Mouse (Mus musculus): ENCODE measurements around the gene Dcst2.

Dcst2 gene

GRCm38 (mm10) chr3:89361675-89362074 is at the start of gene Dcst2:
TSS of gene Dcst2 (plus strand) at chr3:89361975.
- DNase-seq, result no peak

DNA sequence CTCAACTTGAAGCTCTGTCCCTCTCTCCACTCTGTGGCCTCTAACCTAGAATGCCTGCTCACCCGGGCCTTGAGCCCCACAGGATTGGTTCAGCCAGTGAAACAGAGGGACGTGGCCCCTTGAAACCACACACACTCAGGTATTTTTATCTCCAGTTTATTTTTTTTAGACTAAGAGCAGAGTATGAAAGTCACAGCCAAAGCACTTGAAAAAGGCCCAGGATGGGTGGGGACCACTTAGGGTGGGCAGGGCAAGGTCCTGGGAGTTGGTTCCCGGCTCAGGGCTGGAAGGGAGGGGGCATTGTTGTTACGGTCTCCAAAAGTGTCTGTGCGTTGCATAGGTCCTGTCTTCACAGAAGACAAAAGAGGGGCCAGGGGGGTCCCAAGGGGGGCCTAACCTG is 47.4 kb upstream of the Dcst2 start:
- DNase-seq, result no peak

DNA sequence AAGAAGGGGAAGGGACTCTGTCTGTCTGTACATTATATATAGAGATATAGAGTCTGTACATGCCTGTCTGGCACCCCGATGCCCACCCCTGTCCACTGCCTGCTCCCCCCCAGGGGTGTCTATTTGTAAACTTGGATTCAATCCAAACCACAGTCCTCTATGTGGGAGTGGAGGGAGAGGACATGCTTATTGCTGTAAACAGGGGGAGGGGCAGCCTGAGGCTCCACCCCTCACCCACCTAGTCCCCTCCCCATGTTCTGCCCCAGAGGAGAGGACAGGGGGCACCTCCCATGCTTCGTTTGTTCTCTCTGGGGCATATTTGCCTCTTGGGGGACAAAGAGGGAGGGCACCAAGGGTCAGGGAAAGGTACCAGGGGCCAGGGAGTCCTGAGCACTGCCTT is 47.0 kb upstream of the Dcst2 start:
- DNase-seq, result no peak

DNA sequence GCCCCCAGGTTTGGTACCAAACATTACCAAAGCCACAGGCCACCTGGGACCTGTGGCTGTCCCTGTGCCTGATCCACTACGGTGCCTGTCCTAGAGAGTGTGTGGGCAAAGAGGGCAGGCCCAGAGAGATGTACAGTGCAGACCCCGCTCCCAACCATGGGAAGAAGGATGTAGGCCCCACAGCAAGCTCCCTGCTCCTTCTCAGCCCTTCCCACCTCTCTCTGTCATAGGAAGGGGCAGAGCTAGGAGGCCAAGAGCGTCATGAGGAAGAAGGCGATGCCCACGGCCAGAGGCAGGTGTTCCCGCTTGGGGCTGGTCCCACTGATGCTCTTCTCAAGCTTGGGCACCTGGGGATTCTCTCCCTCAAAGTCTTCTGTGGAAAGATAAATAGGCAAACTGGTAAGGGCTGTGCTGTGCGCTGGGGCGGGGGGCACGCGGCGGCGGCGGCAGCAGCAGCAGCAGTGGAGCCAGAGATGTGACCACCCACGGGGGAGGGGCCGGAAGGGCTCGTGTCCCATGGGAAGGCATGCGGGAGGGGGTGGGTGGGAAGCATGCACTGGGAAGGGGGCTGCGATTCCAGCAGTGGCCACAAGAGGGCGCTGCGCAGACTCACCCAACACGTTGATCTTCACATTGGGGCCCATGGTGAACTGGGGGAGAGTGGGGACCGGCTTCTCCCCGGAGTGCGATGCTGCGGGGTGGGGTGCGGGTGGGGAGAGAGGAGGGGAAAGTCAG is 46.4 kb upstream of the Dcst2 start:
- DNase-seq, result peak; percentile 73

GRCm38 (mm10) chr3:89315930-89316831 is 45.6 kb upstream of the Dcst2 start:
- DNase-seq, result peak; percentile 51

- DNase-seq, result peak; percentile 91
These were observed 44.9 kb upstream of the Dcst2 start for GRCm38 (mm10) chr3:89316833-89317232.

- peak; percentile 32 for DNase-seq
These were observed 44.5 kb upstream of the Dcst2 start for GRCm38 (mm10) chr3:89317246-89317645.

DNA sequence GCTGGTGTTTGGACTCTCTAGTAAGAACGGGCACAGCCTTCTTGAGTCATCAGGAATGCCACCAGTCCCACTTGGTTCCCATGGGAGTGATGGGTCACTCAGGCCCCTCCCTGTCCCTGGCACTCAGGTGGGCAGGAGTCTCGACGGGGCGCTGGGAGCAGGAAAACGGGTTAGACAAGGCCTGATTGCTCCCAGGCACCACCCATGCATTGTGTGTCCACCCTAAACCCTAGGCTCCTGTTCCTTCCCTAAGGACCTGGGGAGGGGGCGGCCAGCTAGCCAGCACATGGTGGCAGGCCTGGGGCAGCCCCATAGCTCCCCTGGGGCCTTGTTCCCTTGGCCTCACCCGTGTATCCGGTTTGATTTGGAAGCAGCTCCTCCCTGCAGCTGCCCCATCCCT is 43.5 kb upstream of the Dcst2 start:
- DNase-seq, result no peak

GRCm38 (mm10) chr3:89318971-89319590 is 42.7 kb upstream of the Dcst2 start:
- no peak for DNase-seq

GRCm38 (mm10) chr3:89319591-89320350 is 42.0 kb upstream of the Dcst2 start:
- peak; percentile 65 for DNase-seq

DNA sequence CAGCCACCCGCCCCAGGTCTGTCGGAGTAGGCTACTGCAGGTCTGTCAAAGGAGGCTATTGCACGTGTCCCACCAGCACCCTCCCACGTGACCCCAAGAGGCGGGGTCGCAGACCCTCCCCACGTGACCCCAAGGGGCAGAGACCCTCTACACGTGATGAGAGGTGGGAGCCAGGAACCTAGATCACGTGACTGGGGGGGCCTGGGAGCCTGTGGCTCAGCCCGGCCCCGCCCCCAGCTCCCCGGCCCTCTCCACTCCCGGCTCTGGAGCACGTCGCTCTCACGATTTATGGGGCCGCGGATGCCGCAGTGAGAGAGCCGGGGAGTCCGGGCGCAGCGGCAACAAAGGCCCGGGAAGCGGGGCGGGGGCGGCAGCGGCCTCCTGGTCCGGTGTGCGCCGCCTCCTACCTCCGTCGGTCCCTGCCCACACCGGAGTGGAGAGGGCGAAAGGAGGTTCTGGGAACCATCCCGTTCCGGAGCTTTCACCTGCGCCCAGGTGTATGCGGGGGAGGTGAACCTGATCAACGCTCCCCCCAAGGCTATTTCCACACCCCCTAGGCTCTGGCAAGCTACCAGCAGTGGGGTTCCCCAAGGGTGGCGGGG is 41.1 kb upstream of the Dcst2 start:
- peak; percentile 59 for DNase-seq

DNA sequence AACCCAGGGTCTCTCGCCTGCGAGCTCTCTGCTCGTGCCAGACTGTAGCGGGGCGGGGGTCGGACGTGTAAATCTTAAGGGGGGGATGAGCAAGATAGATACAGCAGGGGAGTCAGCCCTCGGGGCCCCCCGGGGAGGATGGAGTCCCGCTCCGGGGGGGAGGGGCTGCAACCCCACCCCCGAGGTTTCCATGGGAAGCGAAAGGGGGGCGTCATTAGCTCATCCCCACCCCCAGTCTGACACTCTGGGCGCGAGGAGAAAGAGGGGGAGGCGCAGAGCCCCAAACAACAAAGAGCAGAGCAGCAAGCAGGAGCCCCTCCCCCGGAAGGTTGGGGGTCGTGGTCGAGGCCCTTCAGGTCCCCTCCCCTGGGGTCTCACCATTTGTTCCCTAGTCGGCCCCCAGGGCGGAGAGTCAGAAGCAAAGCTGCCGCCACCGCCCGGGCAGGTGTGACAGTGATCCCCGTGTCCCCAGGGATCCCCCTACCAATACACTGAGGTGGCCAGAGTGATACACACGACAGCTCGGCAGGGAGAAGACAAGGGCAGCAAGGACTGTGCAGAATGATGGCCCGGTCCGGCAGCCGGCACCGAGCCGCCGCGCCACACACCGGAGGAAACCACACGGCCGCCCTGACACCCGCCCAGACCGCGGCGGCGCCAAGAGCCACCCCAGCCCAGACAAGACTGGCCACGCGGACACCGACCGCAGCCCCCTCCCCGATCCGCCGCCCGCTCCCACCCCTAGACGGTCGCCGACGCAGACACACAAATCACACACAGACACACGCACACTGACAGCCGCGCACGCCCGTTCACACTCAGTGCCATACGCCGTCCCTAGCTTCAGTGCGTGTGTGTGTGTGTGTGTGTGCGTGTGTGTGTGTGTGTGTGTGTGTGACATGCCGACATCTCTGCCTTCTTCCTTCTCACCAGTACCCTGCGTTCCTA is 40.3 kb upstream of the Dcst2 start:
- peak; percentile 39 for DNase-seq

GRCm38 (mm10) chr3:89322131-89322500 is 39.7 kb upstream of the Dcst2 start:
- DNase-seq, result no peak

DNA sequence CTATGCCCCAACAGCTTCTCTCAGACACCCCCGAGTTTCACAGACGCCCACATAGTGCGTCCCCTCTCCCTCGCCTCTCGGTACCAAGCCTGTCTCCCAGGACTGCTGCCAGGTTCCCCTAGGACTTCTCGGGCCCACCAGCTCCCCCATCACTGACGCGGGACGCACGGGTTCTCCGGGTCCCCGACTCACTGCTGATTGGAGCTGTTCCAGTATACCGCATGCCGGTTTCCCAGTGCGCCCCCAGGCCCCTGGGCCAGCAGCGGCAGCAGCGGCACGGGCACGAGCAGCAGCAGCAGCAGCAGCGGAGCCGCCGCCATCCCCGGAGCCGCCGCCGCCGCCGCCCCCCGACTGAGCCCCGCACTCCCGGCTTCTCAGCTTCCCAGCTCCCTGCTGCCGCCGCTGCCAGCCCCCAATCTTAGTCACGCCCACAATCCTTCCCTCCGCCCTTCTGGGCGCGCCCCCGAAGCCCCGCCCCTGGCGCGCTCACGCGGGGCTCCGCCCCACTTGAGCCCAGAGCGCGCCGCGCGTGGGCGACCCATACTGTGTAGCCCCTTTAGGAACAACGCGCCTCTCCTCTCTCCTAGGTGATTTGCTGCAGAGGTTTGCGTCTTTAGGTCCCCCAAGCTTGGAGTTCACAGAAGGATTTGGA is 39.1 kb upstream of the Dcst2 start, which contains the start of gene Efna3:
TSS of gene Efna3 (minus strand) at position 452 of the 652 bp plus-strand sequence.
- DNase-seq, result peak; percentile 91

- no peak for DNase-seq
These were observed 35.9 kb upstream of the Dcst2 start for GRCm38 (mm10) chr3:89325882-89326281.

GRCm38 (mm10) chr3:89327371-89327870 is 34.4 kb upstream of the Dcst2 start:
- DNase-seq, result no peak

DNA sequence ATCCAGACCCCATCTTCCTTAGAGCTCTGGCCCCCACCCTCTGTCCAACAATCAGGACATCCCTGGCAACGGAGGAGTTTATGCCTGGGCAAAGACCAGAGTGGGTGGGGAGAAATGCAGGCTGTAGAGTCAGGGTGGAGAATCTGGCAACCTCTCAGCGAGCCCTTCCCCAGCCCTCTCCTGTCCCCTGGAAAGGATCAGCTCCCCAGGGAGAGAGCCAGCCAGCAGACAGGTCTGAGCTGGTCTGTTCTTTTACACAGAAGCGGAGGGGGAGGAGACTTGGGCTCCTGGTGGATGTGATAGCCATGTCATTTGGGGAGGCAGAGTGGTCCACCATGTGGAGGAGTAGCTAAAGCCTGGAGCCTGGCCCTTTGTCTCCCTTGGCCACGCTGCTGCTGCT is 33.2 kb upstream of the Dcst2 start:
- no peak for DNase-seq

GRCm38 (mm10) chr3:89330346-89330745 is 31.4 kb upstream of the Dcst2 start:
- DNase-seq, result no peak

DNA sequence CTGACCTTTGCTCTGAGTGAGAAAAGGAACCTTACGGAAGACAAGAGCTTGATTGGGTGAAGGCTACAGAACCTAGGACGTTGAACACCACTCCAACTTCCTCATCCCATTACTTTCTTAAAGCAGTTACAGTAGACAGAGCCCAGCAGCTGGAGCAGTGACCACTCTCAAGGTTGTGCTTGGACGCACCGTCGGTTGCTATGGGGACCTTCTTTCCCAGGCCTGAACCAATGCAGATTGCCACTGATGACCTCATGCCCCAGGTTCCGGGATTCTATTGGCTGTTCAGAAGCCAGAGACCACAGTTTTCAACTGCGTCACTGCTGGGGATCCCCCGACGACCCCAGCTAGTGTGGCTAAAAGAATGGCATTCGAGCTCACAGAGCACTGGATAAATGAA is 30.8 kb upstream of the Dcst2 start:
- DNase-seq, result no peak

DNA sequence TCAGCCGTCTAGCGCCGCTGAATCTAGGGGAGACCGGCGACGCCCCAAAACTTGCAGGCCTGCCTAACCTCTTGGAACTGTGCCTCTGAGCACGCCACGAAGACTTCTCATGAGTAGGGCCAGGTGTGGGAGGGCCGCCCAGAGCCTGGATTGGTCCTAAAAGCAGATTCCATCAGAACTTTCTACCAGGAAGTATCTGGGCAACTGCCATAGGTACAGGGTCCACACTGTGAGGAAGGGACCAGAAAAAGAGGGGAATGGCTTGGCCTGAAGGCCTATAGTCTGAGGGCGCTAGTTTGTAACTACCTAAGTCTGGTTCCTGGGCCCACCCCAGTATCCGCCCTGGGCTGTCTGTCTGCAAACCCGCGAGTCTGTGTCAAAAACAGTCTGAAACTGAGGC is 30.2 kb upstream of the Dcst2 start:
- no peak for DNase-seq
